ENCODE assay signal across 19 mouse cellular contexts in the genomic region with DNA sequence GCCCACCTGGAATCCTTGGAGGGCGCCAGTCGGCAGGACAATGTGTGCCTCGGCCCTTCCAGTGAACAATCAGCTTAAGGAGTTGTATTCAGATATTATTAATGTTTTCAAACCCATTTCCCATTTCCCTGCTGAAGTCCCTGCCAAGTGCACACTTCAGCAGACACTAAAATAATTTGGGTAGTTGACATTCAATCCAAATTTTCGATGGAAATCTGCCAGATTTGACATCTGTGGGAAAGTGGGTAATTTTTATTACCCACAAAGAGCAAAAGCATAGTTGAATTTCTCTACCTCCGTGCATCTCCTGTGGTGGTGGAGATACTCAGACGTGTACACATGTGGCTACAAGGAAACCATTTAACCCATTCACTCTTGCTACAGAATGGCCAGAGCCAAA.
DNase-seq lines count a peak whose midpoint lies in the region; ATAC-seq and TF ChIP-seq lines count a peak whose summit lies in the region.
"Had no signal": no experiment of that assay in that cellular context is flagged by ENCODE, and none has a peak within 500 bp of the region (broad histone marks: within the 10 kb centered on the region; RNA-seq: fewer than 3 reads in every experiment).

No protein-coding gene starts in this region.

- 45% methylated on average over 6 of the region's 6 CpGs for WGBS in hindbrain, postnatal 0 days
- 76% methylated on average over 6 of the region's 6 CpGs for WGBS in hindbrain, embryonic 12.5 days

- no peaks in the 10 kb centered on the region for H3K9me3 ChIP-seq in hindbrain, postnatal 0 days (ENCODE audit: low read length)
- no peaks in the 10 kb centered on the region for H3K9me3 ChIP-seq in hindbrain, embryonic 12.5 days (replicated peaks)
- H3K9me3 ChIP-seq: embryonic facial prominence, embryonic 15.5 days; heart, embryonic 12.5 days had no signal

- no peaks in the 10 kb centered on the region for H3K27me3 ChIP-seq in hindbrain, postnatal 0 days (ENCODE audit: insufficient read depth, low read length)
- no peaks in the 10 kb centered on the region for H3K27me3 ChIP-seq in hindbrain, embryonic 12.5 days
- H3K27me3 ChIP-seq: embryonic facial prominence, embryonic 15.5 days; heart, embryonic 12.5 days had no signal

- H3K4me3 ChIP-seq in hindbrain, postnatal 0 days (ENCODE audit: low read length): no peak overlapping the region
- no peak overlapping the region for H3K4me3 ChIP-seq in hindbrain, embryonic 12.5 days
- H3K4me3 ChIP-seq: embryonic facial prominence, embryonic 15.5 days; erythroblast, embryonic 14.5 days; heart, embryonic 12.5 days had no signal

- no peaks in the 10 kb centered on the region for H3K4me1 ChIP-seq in hindbrain, postnatal 0 days (ENCODE audit: insufficient read depth, low read length)
- no peaks in the 10 kb centered on the region for H3K4me1 ChIP-seq in hindbrain, embryonic 12.5 days
- H3K4me1 ChIP-seq: embryonic facial prominence, embryonic 15.5 days; heart, embryonic 12.5 days had no signal

- no peak overlapping the region for H3K27ac ChIP-seq in hindbrain, postnatal 0 days
- no peak overlapping the region for H3K27ac ChIP-seq in hindbrain, embryonic 12.5 days
- H3K27ac ChIP-seq: embryonic facial prominence, embryonic 15.5 days had no signal

- no peak for ATAC-seq in hindbrain, postnatal 0 days
- no peak for ATAC-seq in hindbrain, embryonic 12.5 days (ENCODE audit: low FRiP score)
- ATAC-seq: CD4-positive, CD25-positive, alpha-beta regulatory T cell, adult 4 months; hindbrain, embryonic 16.5 days had no signal

- no peak for TF ChIP-seq CTCF in hindbrain, postnatal 0 days (IDR thresholded peaks at IDR 0.05; ENCODE audit: low read depth)
- no peak for TF ChIP-seq CTCF in brain, embryonic 14.5 days (IDR thresholded peaks at IDR 0.05; ENCODE audit: borderline replicate concordance, extremely low read depth, insufficient read depth, insufficient read length)

- no peak overlapping the region for H3K4me2 ChIP-seq in hindbrain, postnatal 0 days (ENCODE audit: low read depth, low read length)
- H3K4me2 ChIP-seq in hindbrain, embryonic 12.5 days (replicated peaks): no peak overlapping the region
- H3K4me2 ChIP-seq: embryonic facial prominence, embryonic 15.5 days; heart, embryonic 12.5 days had no signal

- H3K9ac ChIP-seq in hindbrain, postnatal 0 days (replicated peaks; ENCODE audit: low read length): no peak overlapping the region
- no peak overlapping the region for H3K9ac ChIP-seq in hindbrain, embryonic 12.5 days
- H3K9ac ChIP-seq: embryonic facial prominence, embryonic 15.5 days; heart, embryonic 12.5 days had no signal

- no peaks in the 10 kb centered on the region for H3K36me3 ChIP-seq in hindbrain, postnatal 0 days (ENCODE audit: insufficient read depth, low read length)
- H3K36me3 ChIP-seq in hindbrain, embryonic 12.5 days: no peaks in the 10 kb centered on the region
- H3K36me3 ChIP-seq: embryonic facial prominence, embryonic 15.5 days; G1E; heart, embryonic 12.5 days had no signal

- DNase-seq in cerebellum, postnatal 10 days: peak; percentile 30 to 52
- DNase-seq in cerebellum, adult 9-10 months: no peak
- peak; percentile 9 for DNase-seq in hindbrain, postnatal 0 days (ENCODE audit: low spot score)
- DNase-seq in brain, embryonic 14.5 days (ENCODE audit: low read depth): peak; percentile 47
- DNase-seq in layer of hippocampus, adult 9-11 months: peak; percentile 7
- no peak for DNase-seq in thymus, postnatal 10 days (ENCODE audit: low spot score in 2 of 2)
- no peak for DNase-seq in ovary, postnatal 10 days (ENCODE audit: low spot score)
- DNase-seq: B cell, adult 2 months; cerebellum, adult 18-20 months; embryo, embryonic 11 days; gastrocnemius, postnatal 10 days; heart, adult 18-20 months had no signal

- TF ChIP-seq POLR2A in brain, embryonic 14.5 days (IDR thresholded peaks at IDR 0.05; ENCODE audit: borderline replicate concordance, extremely low read depth, insufficient read depth, insufficient read length, poor library complexity, severe bottlenecking): no peak

Comparison
In these comparisons a context has a peak if more than half of its experiments do, and no peak if none do; other contexts are left out.
1. DNase-seq: peak in cerebellum, postnatal 10 days (2 of 2), hindbrain, postnatal 0 days (single experiment), brain, embryonic 14.5 days (single experiment) and layer of hippocampus, adult 9-11 months (single experiment); none in cerebellum, adult 9-10 months (single experiment), thymus, postnatal 10 days (0 of 2) and ovary, postnatal 10 days (single experiment).